Mouse (Mus musculus) left cerebral cortex, adult 2 months (tissue): ENCODE measurements around the gene Prmt2. TPM values are rescaled to one million over a fixed set of nuclear protein-coding genes. Genes with fewer than 3 reads are reported as not detected.

ENCODE experiments used
- DNase-seq, 2 experiments: peaks; one replicate each; pipeline ENCODE4 v3.0.0; 2021 to 2022; ENCODE audit warnings: low spot score in 2 of 2, mixed read lengths in 1 of 2; ENCODE audit errors: extremely low spot score in 1 of 2
- H3K27ac ChIP-seq: fragments of 200-600 bp; 2 replicates; pipeline ENCODE4 v1.8.1; 2022
- H3K4me3 ChIP-seq: fragments of 200-600 bp; 2 replicates; pipeline ENCODE4 v1.8.1; 2022
- CTCF ChIP-seq: fragments of 200-600 bp; IDR thresholded peaks from 2 replicates; pipeline ENCODE4 v1.8.1; 2022; ENCODE audit warnings: antibody characterized with exemption, mild to moderate bottlenecking, moderate library complexity
- intact Hi-C: fragments of 180-260 bp; cut with DNase I; formaldehyde crosslinking; loops from one replicate; pipeline ENCODE4 v1.15.1; 2025
- microRNA-seq, 2 experiments: library from miRNA; unstranded; fragments of <30 nt; microRNA quantifications; one replicate each; pipeline ENCODE4 v1.2.0; 2021
- total RNA-seq, 2 experiments: library from RNA; stranded (reverse); gene quantifications; 2 replicates each; pipeline ENCODE4 v1.2.3; 2021

The Prmt2 gene
- total RNA-seq, 2 experiments from 2014 or later, result 58.4 to 63.9 TPM

DNA sequence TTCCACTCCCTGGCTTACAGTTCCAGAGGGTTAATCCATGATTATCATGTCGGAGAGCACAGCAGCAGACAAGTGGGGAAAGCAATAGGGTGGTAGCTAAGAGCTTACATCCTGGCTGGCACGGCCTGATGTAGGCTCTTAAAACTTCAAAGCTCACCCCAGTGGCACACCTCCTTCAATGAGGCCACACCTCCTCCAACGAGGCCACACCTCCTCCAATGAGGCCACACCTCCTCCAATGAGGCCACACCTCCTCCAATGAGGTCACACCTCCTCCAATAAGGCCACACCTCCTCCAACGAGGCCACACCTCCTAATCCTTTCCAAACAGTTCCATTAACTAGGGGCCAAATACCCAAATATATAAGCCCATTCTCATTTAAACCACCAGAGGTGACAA lies 23.5 kb downstream of the Prmt2 start:
- TF ChIP-seq CTCF, result no peak
- Histone ChIP-seq H3K4me3 (no peak overlapping the region), H3K27ac (no peak overlapping the region)
- intact Hi-C loops, result no loop called here
- DNase-seq, result no peak

GRCm38 (mm10) chr10:76212121-76212520 lies 25.5 kb downstream of the Prmt2 start:
- DNase-seq, result no peak
- no peak overlapping the region for H3K4me3 ChIP-seq
- no peak overlapping the region for H3K27ac ChIP-seq
- no peak for TF ChIP-seq CTCF
- intact Hi-C loops, result no loop called here

DNA sequence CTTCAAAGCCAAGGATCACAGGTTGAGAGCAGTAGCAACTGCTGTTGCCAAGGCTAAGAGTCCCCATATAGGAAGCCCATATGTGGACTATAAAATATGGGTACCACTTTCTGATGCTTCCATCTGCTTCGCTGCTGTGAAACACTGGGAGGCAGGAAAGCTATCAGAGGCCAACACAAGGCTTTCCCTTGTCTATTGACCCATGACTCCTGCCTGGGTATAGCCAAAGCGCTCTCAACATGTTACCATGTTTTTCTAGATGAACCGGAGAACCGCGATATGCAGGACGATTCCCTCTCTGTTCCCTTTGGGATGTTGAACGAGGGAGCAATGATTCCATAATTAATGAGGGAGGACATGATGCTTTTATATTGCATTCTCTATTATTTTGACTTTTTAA lies 26.9 kb downstream of the Prmt2 start:
- TF ChIP-seq CTCF, result no peak
- Histone ChIP-seq H3K27ac (no peak overlapping the region), H3K4me3 (no peak overlapping the region)
- intact Hi-C loops, result no loop called here
- no peak for DNase-seq

DNA sequence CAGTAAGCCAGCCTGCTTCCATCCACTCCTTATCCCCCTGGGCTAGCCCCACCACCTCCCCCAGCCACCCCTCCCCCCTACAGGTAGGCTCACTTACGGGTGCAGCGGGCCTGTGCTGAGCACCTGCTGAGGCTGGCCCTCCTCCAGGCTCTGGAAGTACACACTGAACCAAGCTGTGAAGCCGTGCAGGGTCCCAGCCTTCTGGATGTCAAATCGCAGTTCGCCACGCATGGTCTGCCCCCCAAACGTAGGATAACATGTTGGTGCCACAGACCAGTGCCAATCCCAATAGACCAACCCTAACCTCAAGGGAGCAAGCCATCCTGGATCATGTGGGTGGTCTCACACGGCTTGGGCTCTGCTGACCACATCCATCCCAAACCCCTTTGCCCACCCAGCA lies 28.4 kb downstream of the Prmt2 start:
- intact Hi-C loops, result loop anchor here (10.0 kb wide), 1 partner anchor 234 kb away; no protein-coding TSS in a partner anchor
- Histone ChIP-seq H3K27ac (no peak overlapping the region), H3K4me3 (no peak overlapping the region)
- TF ChIP-seq CTCF, result no peak
- DNase-seq, result no peak

DNA sequence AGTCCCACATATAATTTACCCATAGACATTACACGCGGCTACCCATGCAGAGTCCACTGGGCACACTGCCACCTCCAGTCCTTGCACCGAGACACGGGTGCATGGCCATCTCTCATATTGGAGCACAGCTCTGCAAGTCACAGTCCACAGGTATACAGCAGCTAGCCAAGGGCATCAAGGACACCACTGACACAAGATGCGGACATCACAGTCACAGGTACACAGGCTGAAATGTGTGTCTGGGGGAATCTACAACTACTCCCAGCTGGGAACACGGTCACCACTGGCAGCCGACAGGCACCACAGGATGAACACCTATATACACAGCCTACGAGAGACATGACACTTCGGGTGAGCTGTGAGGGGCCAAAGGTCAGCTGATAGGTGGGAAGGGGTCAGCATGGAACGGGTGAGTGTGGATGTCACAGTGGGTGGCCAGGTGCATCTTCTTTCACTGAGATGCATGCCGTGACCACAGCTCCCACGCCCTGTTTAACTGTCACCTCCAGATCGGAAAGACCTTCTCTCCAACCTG lies 30.3 kb downstream of the Prmt2 start:
- intact Hi-C loops, result loop anchor here (10.0 kb wide), 1 partner anchor 233 kb away; no protein-coding TSS in a partner anchor

GRCm38 (mm10) chr10:76203798-76204283 lies 33.8 kb downstream of the Prmt2 start:
- TF ChIP-seq CTCF, result peak; percentile 56
- Histone ChIP-seq H3K4me3 (peak overlapping the region; percentile 31; the same call in 1 of the 2 replicates), H3K27ac (no peak overlapping the region)
- DNase-seq, result peak; percentile 29 to 32
- intact Hi-C loops, result loop anchor here (10.0 kb wide), 1 partner anchor 229 kb away; no protein-coding TSS in a partner anchor

More for the DNA sequence above, 30.3 kb downstream of the Prmt2 start:
- no peak for TF ChIP-seq CTCF
- H3K4me3 ChIP-seq, result no peak overlapping the region
- no peak for DNase-seq
- no peak overlapping the region for H3K27ac ChIP-seq

DNA sequence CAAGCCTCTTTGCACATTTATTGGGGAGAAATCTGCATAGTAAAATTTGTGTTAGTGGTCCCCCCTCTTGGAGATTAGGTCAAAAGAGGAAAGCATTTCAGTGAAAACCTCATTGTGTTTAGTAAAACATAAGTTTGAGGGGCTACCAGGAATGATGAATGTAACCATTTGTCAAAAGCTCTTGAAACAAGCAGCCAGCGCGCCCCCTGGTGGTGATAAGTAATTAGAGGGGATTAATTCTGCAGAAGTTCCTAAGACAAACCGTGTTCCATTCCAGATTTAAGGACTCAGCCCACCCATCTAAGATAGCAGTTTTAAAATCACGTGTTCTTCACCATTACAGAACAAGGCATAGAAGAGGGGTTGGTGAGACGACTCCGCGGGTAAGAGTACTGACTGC lies 35.7 kb downstream of the Prmt2 start:
- intact Hi-C loops, result loop anchor here (10.0 kb wide), 1 partner anchor 227 kb away; no protein-coding TSS in a partner anchor
- TF ChIP-seq CTCF, result peak; percentile 82
- H3K27ac ChIP-seq, result no peak overlapping the region
- H3K4me3 ChIP-seq, result no peak overlapping the region
- peak; percentile 64 to 65 for DNase-seq

DNA sequence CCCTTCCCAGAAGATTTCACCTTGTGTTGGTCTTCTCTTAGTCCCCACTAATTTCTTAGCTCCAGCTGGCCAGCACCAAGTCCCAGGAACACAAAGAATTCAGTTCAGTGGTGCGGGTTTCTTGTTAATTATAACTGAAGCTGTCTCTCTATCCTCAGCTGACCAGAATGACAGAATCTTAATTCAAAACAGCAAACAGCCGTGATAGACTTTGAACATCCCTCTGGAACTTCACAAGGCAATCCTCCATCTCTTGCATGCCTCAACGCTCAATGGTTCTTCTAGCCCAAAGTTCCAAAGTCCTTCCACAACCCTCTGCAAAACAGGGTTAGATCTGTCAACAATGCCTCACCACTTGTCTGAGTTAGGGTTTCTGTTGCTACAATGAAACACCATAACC lies 36.2 kb downstream of the Prmt2 start:
- no peak overlapping the region for H3K4me3 ChIP-seq
- H3K27ac ChIP-seq, result no peak overlapping the region
- TF ChIP-seq CTCF, result no peak
- intact Hi-C loops, result loop anchor here (10.0 kb wide), 1 partner anchor 227 kb away; no protein-coding TSS in a partner anchor
- DNase-seq, result no peak

GRCm38 (mm10) chr10:76188010-76188409 lies 49.7 kb downstream of the Prmt2 start:
- Histone ChIP-seq H3K4me3 (no peak overlapping the region), H3K27ac (no peak overlapping the region)
- no peak for TF ChIP-seq CTCF
- DNase-seq, result no peak
- intact Hi-C loops, result no loop called here

GRCm38 (mm10) chr10:76185216-76185615 lies 52.4 kb downstream of the Prmt2 start:
- H3K27ac ChIP-seq, result no peak overlapping the region
- TF ChIP-seq CTCF, result no peak
- intact Hi-C loops, result no loop called here
- H3K4me3 ChIP-seq, result no peak overlapping the region
- no peak for DNase-seq

GRCm38 (mm10) chr10:76174899-76175298 lies 62.8 kb downstream of the Prmt2 start:
- intact Hi-C loops, result no loop called here
- Histone ChIP-seq H3K4me3 (no peak overlapping the region), H3K27ac (no peak overlapping the region)
- no peak for DNase-seq
- no peak for TF ChIP-seq CTCF

GRCm38 (mm10) chr10:76158009-76158408 lies 79.7 kb downstream of the Prmt2 start:
- no peak for DNase-seq
- intact Hi-C loops, result no loop called here
- Histone ChIP-seq H3K4me3 (no peak overlapping the region), H3K27ac (no peak overlapping the region)
- TF ChIP-seq CTCF, result no peak

DNA sequence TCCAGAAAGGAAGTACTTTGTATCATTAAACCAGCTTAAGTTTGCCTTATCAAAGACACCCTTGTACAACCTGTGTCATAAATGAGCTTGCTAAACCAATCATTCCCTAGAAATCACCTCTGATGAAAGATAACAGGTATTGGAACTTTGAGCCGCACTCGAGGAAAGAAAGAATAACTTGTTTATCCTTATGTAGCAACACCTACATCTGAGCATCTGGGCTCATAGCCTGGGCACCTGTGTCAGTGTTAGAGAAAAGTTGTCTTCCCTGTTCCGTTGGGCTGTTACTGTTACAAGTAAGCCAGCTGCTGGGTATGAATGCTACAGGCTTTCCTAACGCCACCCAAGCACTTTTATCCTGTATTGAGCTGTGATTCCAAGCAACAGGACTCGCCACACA lies 80.1 kb downstream of the Prmt2 start:
- no peak overlapping the region for H3K4me3 ChIP-seq
- DNase-seq, result no peak
- no peak for TF ChIP-seq CTCF
- intact Hi-C loops, result no loop called here
- no peak overlapping the region for H3K27ac ChIP-seq

Small RNA genes within 50 kb of the gene (microRNA-seq; reads per million reads assigned to microRNA genes)
- 0 reads per million in 2 experiments for gene Mir678

Other genes with a start within 250 kb of the Prmt2 start
- gene Zfp280b, start 205.2 kb downstream of the Prmt2 start, total RNA-seq, result 10 to 100 TPM; 15.0 to 15.8 TPM
- gene Slc5a4b, start 126.9 kb downstream of the Prmt2 start, total RNA-seq, result not detected
- not detected for gene Slc5a4a, start 90.4 kb downstream of the Prmt2 start, total RNA-seq
- 100 to 1,000 TPM; 138 to 156 TPM for gene S100b, start 16.0 kb upstream of the Prmt2 start, total RNA-seq
- 10 to 100 TPM; 61.4 to 63.6 TPM for gene Dip2a, start 107.4 kb upstream of the Prmt2 start, total RNA-seq
- not detected for gene AC141477.1, start 202.6 kb upstream of the Prmt2 start, total RNA-seq
- 10 to 100 TPM; 22.8 to 26.6 TPM for gene Pcnt, start 204.9 kb upstream of the Prmt2 start, total RNA-seq
- not detected for gene 2610028H24Rik, start 211.2 kb upstream of the Prmt2 start, total RNA-seq
- gene Mcm3ap, start 231.1 kb upstream of the Prmt2 start, total RNA-seq, result 10 to 100 TPM; 48.4 to 49.0 TPM
- gene Ybey, start 231.2 kb upstream of the Prmt2 start, total RNA-seq, result 1 to 10 TPM; 4.2 to 4.5 TPM